Mouse (Mus musculus) hindbrain, embryonic 15.5 days (tissue): ENCODE measurements at regions not wholly inside any gene's neighbourhood (a gene's known extent, or its start where the extent isn't known, plus 50 kb on each side); places are given as distances from the start of the nearest gene placed in this dataset.
"Not testable (repeated sequence)": the region's sequence is repeated elsewhere in the genome, so short reads cannot be mapped to it uniquely, and the experiment has no call there.

ENCODE experiments used
- ATAC-seq: fragments of 200-750 bp; cut with Nextera tagmentation; 2 replicates; pipeline ENCODE4 v1.8.0; 2017; ENCODE audit warnings: low read depth, moderate number of reproducible peaks, moderate TSS enrichment; ENCODE audit not compliant: low FRiP score
- H3K27ac ChIP-seq: fragments of 300-500 bp; sonication (generic); replicated peaks from 2 replicates; pipeline ENCODE4 v1.5.1; 2015; ENCODE audit warnings: mild to moderate bottlenecking, inconsistent platforms
- H3K27me3 ChIP-seq: fragments of 300-500 bp; sonication (generic); 2 replicates; pipeline ENCODE4 v1.6.1; 2015; ENCODE audit warnings: control low read depth, inconsistent platforms
- H3K36me3 ChIP-seq: fragments of 300-500 bp; sonication (generic); 2 replicates; pipeline ENCODE4 v1.6.1; 2015; ENCODE audit warnings: control low read depth, inconsistent platforms
- H3K4me1 ChIP-seq: fragments of 300-500 bp; sonication (generic); replicated peaks from 2 replicates; pipeline ENCODE4 v1.6.1; 2015; ENCODE audit warnings: control low read depth, inconsistent platforms
- H3K4me2 ChIP-seq: fragments of 300-500 bp; sonication (generic); 2 replicates; pipeline ENCODE4 v1.6.1; 2015; ENCODE audit warnings: moderate library complexity, mild to moderate bottlenecking, inconsistent platforms
- H3K4me3 ChIP-seq: fragments of 300-500 bp; sonication (generic); 2 replicates; pipeline ENCODE4 v1.5.1; 2015; ENCODE audit warnings: mild to moderate bottlenecking, inconsistent platforms
- H3K9ac ChIP-seq: fragments of 300-500 bp; sonication (generic); 2 replicates; pipeline ENCODE4 v1.6.1; 2015; ENCODE audit warnings: inconsistent platforms
- H3K9me3 ChIP-seq: fragments of 300-500 bp; sonication (generic); 2 replicates; pipeline ENCODE4 v1.6.1; 2016; ENCODE audit warnings: control low read depth, inconsistent platforms
- WGBS: fragments of 180-500 bp; shearing (Covaris S2); methylation state at CpG from one replicate; pipeline ENCODE4 v1.1.7; 2015; 5-methylcytosine and 5-hydroxymethylcytosine counted together

DNA sequence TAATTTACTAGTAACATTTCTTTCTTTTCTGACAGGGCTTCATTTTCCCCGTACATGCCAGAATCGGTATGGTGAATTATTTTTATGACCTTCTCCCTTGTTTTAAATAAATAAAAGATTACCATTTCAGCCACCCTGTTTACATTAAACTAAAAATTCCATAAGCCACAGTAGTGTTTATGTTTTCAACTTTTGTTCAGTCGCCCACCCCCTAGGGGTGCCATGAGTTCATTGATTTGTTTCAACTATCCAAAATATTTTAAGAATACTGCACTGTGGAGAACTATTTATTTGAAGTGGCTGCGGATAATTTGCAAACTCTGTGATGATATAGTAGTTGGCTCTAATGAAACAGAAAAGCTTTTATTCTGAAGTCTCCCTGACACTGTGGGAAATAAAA is 132.9 kb downstream of the Tfec start:
- Histone ChIP-seq H3K4me2 (no peak overlapping the region), H3K4me1 (no peaks in the 10 kb centered on the region), H3K9me3 (no peaks in the 10 kb centered on the region; the same call in 1 of the 2 replicates), H3K27me3 (no peaks in the 10 kb centered on the region), H3K36me3 (no peaks in the 10 kb centered on the region), H3K27ac (no peak overlapping the region), H3K9ac (no peak overlapping the region), H3K4me3 (no peak overlapping the region)
- 78% methylated on average over 4 of the region's 4 CpGs for WGBS
- no peak for ATAC-seq

DNA sequence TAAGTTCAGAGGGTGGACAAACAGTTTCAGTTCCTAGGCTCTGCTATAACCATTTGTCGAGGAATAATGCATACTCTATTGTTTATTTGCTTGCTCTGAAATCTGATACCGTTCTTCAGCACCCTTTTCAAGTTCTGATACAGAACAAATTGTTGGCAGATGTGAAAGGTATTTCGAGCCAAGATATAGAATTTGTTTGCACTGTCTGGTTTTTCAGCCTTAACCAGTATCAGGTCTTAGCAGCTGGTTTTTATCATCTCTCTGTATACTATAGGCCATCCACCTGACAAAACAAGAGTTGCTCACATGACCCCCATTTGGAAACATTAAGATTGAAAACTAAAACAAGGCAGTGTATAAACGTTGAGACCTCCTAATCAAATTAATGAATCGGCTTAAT is 133.5 kb downstream of the Tfec start:
- Histone ChIP-seq H3K4me2 (no peak overlapping the region), H3K4me3 (no peak overlapping the region), H3K27ac (no peak overlapping the region), H3K27me3 (no peaks in the 10 kb centered on the region), H3K9ac (no peak overlapping the region), H3K9me3 (no peaks in the 10 kb centered on the region; the same call in 1 of the 2 replicates), H3K4me1 (no peaks in the 10 kb centered on the region), H3K36me3 (no peaks in the 10 kb centered on the region)
- WGBS = 75% methylated on average over 5 of the region's 5 CpGs
- no peak for ATAC-seq

DNA sequence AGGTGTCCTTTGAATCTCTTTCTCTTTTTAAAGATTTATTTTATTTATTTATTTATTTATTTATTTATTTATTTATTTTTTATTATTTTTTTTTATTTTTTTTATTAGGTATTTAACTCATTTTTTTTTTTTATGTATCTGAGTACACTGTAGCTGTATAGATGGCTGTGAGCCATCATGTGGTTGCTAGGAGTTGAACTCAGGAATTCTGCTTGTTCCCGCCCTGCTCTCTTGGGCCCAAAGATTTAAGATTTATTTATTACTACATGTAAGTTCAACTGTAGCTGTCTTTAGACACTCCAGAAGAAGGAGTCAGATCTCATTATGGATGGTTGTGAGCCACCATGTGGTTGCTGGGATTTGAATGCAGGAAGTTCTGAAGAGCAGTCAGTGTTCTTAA is 143.2 kb downstream of the Tfec start:
- not testable (repeated sequence) for H3K4me1 ChIP-seq, H3K27me3 ChIP-seq, H3K4me2 ChIP-seq, H3K27ac ChIP-seq, H3K9ac ChIP-seq, H3K9me3 ChIP-seq, H3K36me3 ChIP-seq, H3K4me3 ChIP-seq, ATAC-seq
- 50% methylated on average over 1 of the region's 1 CpGs for WGBS

DNA sequence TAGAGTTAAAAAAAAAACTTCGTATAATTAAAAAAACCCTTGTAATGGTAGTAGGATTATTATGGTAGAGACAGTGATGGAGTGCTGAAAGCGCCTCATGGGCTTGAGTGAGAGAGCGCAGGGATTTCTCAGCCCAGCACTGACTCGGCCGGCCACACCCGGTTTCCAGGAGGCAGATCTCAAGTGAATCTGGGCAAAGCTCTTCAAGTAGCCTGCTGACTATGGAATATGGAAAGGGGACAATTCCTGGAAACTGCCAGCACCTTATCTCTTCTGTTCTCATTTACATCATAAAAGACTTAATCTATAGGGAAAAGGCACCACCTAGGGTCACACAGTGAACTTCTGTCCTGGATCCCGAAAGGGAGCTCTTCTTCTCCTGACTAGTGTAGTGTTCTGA is 165.1 kb downstream of the Tfec start:
- no peaks in the 10 kb centered on the region for H3K36me3 ChIP-seq
- H3K4me3 ChIP-seq = no peak overlapping the region
- no peak overlapping the region for H3K4me2 ChIP-seq
- no peaks in the 10 kb centered on the region for H3K4me1 ChIP-seq
- H3K9me3 ChIP-seq = no peaks in the 10 kb centered on the region
- H3K27me3 ChIP-seq = no peaks in the 10 kb centered on the region
- no peak overlapping the region for H3K9ac ChIP-seq
- no peak for ATAC-seq
- H3K27ac ChIP-seq = no peak overlapping the region
- WGBS = 77% methylated on average over 7 of the region's 7 CpGs

DNA sequence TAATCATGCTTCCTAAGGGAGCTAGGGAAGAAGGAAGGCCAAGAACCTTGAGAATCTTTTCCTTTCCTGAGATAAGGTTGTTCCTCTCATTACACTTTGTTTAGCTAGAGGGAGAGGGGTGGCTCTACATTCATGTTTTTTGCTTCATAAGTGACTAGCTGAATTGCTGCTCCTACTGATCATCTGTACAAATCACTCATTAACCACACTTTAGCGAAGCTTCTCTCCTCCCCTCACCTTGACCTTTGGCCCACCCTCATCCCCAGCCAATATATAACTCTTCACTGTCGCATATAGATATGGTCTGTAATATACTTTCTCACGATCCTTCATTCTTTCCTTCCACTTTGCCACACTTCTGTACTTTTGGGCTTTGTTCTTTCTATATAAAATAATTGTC is 166.1 kb downstream of the Tfec start:
- Histone ChIP-seq H3K9me3 (no peaks in the 10 kb centered on the region), H3K9ac (no peak overlapping the region), H3K4me2 (no peak overlapping the region), H3K27me3 (no peaks in the 10 kb centered on the region), H3K4me3 (no peak overlapping the region), H3K4me1 (peaks cover 5% of the 10 kb centered on the region), H3K36me3 (no peaks in the 10 kb centered on the region), H3K27ac (no peak overlapping the region)
- WGBS = 77% methylated on average over 3 of the region's 3 CpGs
- ATAC-seq = no peak

DNA sequence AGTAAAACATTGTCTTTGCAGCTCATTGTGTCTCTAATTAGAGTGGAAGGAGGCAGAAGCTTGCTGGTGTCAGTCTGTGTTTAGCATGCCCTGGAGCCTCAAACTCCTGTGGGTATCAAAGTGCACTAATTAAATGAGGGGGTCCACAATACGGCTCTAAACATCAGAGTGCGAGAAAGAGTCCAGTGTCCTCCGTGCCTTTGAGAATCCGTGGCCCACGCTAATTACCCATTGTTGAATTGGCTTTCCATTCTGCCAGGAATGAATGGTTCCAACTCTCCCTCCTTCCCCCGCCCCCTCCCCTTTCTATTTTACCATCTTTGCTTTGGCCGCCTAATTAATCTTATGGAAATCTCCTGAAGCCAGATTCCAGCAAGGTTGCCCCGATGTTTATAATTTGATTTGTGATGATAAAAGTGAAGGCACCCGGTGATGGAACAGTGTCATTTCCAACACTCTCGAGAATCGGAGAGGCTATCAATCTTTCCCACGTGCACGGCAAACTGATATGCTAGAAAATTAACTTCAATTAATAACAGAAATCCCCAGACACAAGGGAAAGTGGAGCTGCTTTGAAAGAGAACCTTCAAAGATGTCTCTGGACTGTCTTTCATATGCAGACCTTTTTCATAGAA is 170.9 kb downstream of the Tfec start:
- ATAC-seq = peak; percentile 87
- H3K4me1 ChIP-seq = peaks cover 6% of the 10 kb centered on the region
- H3K4me2 ChIP-seq = peak overlapping the region; percentile 50
- 0 out of 2 replicates have a peak overlapping the region, but pooled peaks have one; percentile 4 for H3K9ac ChIP-seq
- no peaks in the 10 kb centered on the region for H3K27me3 ChIP-seq
- H3K27ac ChIP-seq = 0 out of 2 replicates have a peak overlapping the region, but pooled peaks have one; percentile 30
- 10% methylated on average over 13 of the region's 13 CpGs for WGBS
- H3K9me3 ChIP-seq = no peaks in the 10 kb centered on the region
- H3K36me3 ChIP-seq = no peaks in the 10 kb centered on the region
- peak overlapping the region; percentile 26 for H3K4me3 ChIP-seq

DNA sequence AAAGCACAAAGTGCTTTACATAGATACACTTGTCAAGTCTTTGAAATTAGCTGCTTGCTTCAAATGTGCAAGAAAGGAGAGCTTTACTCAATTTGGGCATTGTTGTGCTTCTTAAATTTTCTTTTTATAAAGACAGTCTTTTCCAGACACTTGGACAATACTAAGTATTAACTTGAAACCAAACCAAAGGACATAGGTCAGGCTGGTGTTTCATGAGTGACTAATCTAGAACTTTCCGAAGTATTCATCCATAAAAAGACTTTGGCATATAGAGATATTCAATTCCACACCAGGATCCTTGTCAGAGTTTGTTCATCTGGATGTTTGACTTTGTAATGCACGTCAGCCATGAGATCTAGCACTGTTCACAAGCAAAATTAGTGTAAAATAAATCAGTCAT is 173.0 kb downstream of the Tfec start:
- WGBS = 89% methylated on average over 2 of the region's 2 CpGs
- no peaks in the 10 kb centered on the region for H3K27me3 ChIP-seq
- no peaks in the 10 kb centered on the region for H3K9me3 ChIP-seq
- H3K4me1 ChIP-seq = peaks cover 6% of the 10 kb centered on the region
- H3K9ac ChIP-seq = no peak overlapping the region
- H3K27ac ChIP-seq = 0 out of 2 replicates have a peak overlapping the region, but pooled peaks have one; percentile 5
- no peak overlapping the region for H3K4me3 ChIP-seq
- ATAC-seq = no peak
- no peaks in the 10 kb centered on the region for H3K36me3 ChIP-seq
- H3K4me2 ChIP-seq = no peak overlapping the region

DNA sequence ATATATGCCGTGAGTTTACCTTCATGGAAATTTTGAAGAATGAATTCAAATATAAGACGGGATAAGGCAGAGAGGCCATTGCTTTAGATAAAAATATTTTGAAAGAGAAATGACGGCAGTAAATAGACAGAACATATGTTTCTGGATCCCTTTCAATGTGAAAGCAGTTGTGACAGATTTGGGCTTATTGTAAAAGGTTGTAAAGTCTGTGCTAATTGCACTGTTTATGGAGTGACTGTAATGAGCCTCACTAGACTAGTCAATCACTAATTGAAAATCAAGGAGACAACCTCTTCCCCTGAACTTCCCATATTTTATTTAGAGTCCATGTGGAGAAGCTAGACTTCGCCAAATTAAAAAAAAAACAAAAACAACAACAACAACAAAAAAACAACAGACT is 193.7 kb downstream of the Tfec start:
- Histone ChIP-seq H3K27me3 (no peaks in the 10 kb centered on the region), H3K9ac (no peak overlapping the region), H3K4me2 (no peak overlapping the region), H3K9me3 (no peaks in the 10 kb centered on the region), H3K36me3 (no peaks in the 10 kb centered on the region), H3K4me1 (no peaks in the 10 kb centered on the region), H3K27ac (no peak overlapping the region), H3K4me3 (no peak overlapping the region)
- WGBS = 90% methylated on average over 4 of the region's 4 CpGs
- no peak for ATAC-seq

DNA sequence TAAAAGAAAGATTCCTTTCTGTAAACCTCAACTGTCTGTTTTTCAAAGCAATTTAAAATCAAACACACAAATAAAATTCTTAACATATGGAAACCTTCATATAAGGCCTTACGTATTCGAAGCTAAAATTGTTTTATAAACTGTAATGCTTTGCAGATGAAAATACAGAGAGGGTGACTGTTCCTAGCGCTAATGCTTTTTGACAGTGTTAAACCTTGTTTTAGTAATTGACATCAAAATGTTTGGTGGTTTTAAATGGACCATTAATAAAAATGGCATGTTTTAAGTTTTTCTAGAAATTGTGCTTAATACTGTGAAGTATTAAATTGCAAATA is 194.9 kb downstream of the Tfec start:
- Histone ChIP-seq H3K36me3 (no peaks in the 10 kb centered on the region), H3K4me2 (no peak overlapping the region), H3K27me3 (no peaks in the 10 kb centered on the region), H3K9me3 (no peaks in the 10 kb centered on the region), H3K27ac (no peak overlapping the region), H3K4me3 (no peak overlapping the region), H3K9ac (no peak overlapping the region), H3K4me1 (no peaks in the 10 kb centered on the region)
- ATAC-seq = no peak
- WGBS = 88% methylated on average over 3 of the region's 3 CpGs

DNA sequence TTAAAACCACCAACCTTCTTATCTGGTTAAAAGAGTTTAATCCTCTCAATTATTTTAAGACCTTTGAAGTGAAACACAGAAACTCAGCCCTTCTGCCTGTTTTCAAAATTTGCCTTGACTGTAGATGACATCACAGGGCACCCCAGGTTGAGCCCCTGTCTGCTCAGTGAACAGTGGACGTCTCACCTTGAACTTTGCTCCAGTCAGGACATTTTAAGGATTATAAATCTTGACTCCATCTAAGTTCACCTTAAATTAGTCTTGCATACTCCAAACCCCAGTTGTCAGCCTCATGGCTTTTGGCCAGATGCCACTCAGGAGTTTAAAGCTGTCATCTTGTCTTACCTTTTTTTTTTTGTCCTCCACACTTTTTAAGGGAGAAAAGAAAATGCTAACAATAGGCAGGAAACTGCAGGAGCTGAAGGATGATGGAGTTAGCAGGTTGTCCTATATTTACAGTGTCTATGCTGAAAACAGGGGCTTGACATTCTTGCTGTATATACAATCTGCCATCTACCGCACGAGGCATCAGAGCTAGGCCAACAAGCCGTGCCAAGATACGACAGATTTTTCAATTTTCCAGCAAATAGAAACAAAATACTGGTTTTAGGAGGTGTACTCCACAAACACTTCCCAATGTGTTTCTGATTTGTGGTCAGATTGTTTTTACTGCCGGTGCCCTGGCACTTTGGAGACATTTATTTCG is 195.4 kb downstream of the Tfec start:
- H3K4me2 ChIP-seq = no peak overlapping the region
- no peak overlapping the region for H3K27ac ChIP-seq
- 78% methylated on average over 7 of the region's 7 CpGs for WGBS
- ATAC-seq = no peak
- H3K9me3 ChIP-seq = no peaks in the 10 kb centered on the region
- no peaks in the 10 kb centered on the region for H3K4me1 ChIP-seq
- no peak overlapping the region for H3K9ac ChIP-seq
- no peaks in the 10 kb centered on the region for H3K36me3 ChIP-seq
- no peaks in the 10 kb centered on the region for H3K27me3 ChIP-seq
- no peak overlapping the region for H3K4me3 ChIP-seq

DNA sequence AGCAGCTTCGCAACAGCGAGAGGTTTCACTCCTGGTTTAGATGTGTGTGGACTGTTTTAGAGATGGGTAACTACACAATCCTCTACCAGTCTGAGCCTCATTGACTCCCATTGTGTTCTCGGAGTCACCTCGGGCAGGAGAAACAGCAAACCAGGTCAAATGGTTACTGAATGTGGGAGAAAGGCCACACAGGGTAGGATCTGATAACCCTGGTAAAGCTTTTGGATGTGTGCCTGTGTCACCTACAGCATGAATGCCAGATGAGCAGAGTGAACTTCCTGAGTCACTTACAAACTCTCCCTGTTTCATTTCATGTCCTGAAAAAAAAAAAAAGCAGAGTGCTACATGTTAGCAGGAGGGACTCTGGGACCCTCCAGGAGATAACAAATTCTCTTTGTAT is 201.0 kb downstream of the Tfec start:
- no peaks in the 10 kb centered on the region for H3K4me1 ChIP-seq
- H3K9me3 ChIP-seq = no peaks in the 10 kb centered on the region
- no peak overlapping the region for H3K4me2 ChIP-seq
- H3K27ac ChIP-seq = no peak overlapping the region
- H3K27me3 ChIP-seq = no peaks in the 10 kb centered on the region
- WGBS = 57% methylated on average over 4 of the region's 4 CpGs
- ATAC-seq = no peak
- H3K36me3 ChIP-seq = no peaks in the 10 kb centered on the region
- no peak overlapping the region for H3K4me3 ChIP-seq
- no peak overlapping the region for H3K9ac ChIP-seq

DNA sequence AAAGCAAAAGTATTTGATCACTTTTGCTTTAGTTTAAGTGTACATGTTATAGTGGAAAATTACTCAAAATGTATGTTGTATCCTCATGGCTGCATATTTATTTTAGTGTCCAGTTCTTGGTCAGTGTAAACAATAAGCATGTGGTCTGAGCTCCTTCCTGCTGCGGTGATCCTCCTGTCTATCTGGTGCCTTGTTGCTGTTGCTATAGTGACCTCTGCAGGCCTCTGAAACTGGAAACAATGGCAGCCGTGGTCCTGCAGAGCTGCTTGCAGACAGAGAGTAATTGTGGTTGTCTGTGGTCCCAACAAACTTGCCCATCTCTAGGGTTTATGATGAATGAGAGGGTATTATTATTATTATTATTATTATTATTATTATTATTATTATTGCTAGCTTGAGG is 230.2 kb downstream of the Tfec start:
- Histone ChIP-seq H3K27ac (no peak overlapping the region), H3K9me3 (0 out of 2 replicates have a peak, but pooled peaks cover 6% of the 10 kb centered on the region), H3K27me3 (no peaks in the 10 kb centered on the region), H3K9ac (no peak overlapping the region), H3K4me3 (no peak overlapping the region), H3K4me1 (peaks cover 3% of the 10 kb centered on the region; the same call in 1 of the 2 replicates), H3K4me2 (no peak overlapping the region), H3K36me3 (no peaks in the 10 kb centered on the region)
- WGBS = 0% methylated on average over 2 of the region's 2 CpGs
- 0 out of 2 replicates have a peak, but pooled peaks have one; percentile 54 for ATAC-seq
